Mouse (Mus musculus): ENCODE results near the gene Mapk7. TPM values are rescaled to one million over a fixed set of nuclear protein-coding genes. Genes with fewer than 3 reads are reported as not detected.

Mapk7 gene
- polyA plus RNA-seq, 1 experiment from 2014 or later: 7.4 TPM

GRCm38 (mm10) chr11:61490944-61491520 is 3.2 kb downstream of the Mapk7 start:
- no peaks in the 10 kb centered on the region for H3K27me3 ChIP-seq
- no peak overlapping the region for H3K4me2 ChIP-seq
- ATAC-seq (ENCODE audit: insufficient read depth): no peak
- no peak overlapping the region for H3K27ac ChIP-seq (replicated peaks)
- WGBS (ENCODE audit: insufficient replicate concordance): 86% methylated on average over 22 of the region's 22 CpGs
- H3K9ac ChIP-seq: no peak overlapping the region
- H3K9me3 ChIP-seq (replicated peaks): no peaks in the 10 kb centered on the region
- H3K4me1 ChIP-seq (replicated peaks): peaks cover 20% of the 10 kb centered on the region
- H3K4me3 ChIP-seq (replicated peaks): no peak overlapping the region
- peaks cover 37% of the 10 kb centered on the region for H3K36me3 ChIP-seq (replicated peaks)

GRCm38 (mm10) chr11:61489874-61490273 is 4.3 kb downstream of the Mapk7 start:
- no peaks in the 10 kb centered on the region for H3K9me3 ChIP-seq (replicated peaks)
- 80% methylated on average over 5 of the region's 8 CpGs for WGBS (ENCODE audit: insufficient replicate concordance)

GRCm38 (mm10) chr11:61489085-61489484 is 5.1 kb downstream of the Mapk7 start:
- H3K36me3 ChIP-seq (replicated peaks): peaks cover 37% of the 10 kb centered on the region
- no peak for ATAC-seq (ENCODE audit: insufficient read depth)
- H3K4me1 ChIP-seq (replicated peaks): peaks cover 12% of the 10 kb centered on the region
- H3K27ac ChIP-seq (replicated peaks): no peak overlapping the region
- no peak overlapping the region for H3K9ac ChIP-seq
- H3K9me3 ChIP-seq (replicated peaks): no peaks in the 10 kb centered on the region
- no peak overlapping the region for H3K4me2 ChIP-seq
- no peak overlapping the region for H3K4me3 ChIP-seq (replicated peaks)
- 90% methylated on average over 2 of the region's 2 CpGs for WGBS (ENCODE audit: insufficient replicate concordance)
- H3K27me3 ChIP-seq: no peaks in the 10 kb centered on the region

More at GRCm38 (mm10) chr11:61489874-61490273, 4.3 kb downstream of the Mapk7 start:
- Histone ChIP-seq H3K27ac (replicated peaks) (no peak overlapping the region), H3K4me2 (no peak overlapping the region), H3K4me3 (replicated peaks) (no peak overlapping the region), H3K4me1 (replicated peaks) (peaks cover 16% of the 10 kb centered on the region), H3K9ac (no peak overlapping the region), H3K27me3 (no peaks in the 10 kb centered on the region), H3K36me3 (replicated peaks) (peaks cover 37% of the 10 kb centered on the region)
- no peak for ATAC-seq (ENCODE audit: insufficient read depth)

GRCm38 (mm10) chr11:61487936-61488335 is 6.3 kb downstream of the Mapk7 start:
- 78% methylated on average over 7 of the region's 7 CpGs for WGBS (ENCODE audit: insufficient replicate concordance)
- Histone ChIP-seq H3K27me3 (no peaks in the 10 kb centered on the region), H3K4me3 (replicated peaks) (no peak overlapping the region)

GRCm38 (mm10) chr11:61487401-61487800 is 6.8 kb downstream of the Mapk7 start:
- ATAC-seq (ENCODE audit: insufficient read depth): no peak
- Histone ChIP-seq H3K4me2 (no peak overlapping the region), H3K4me1 (replicated peaks) (no peaks in the 10 kb centered on the region), H3K27me3 (no peaks in the 10 kb centered on the region), H3K4me3 (replicated peaks) (no peak overlapping the region), H3K9me3 (replicated peaks) (no peaks in the 10 kb centered on the region), H3K9ac (no peak overlapping the region), H3K27ac (replicated peaks) (no peak overlapping the region), H3K36me3 (replicated peaks) (peaks cover 37% of the 10 kb centered on the region)
- 72% methylated on average over 2 of the region's 2 CpGs for WGBS (ENCODE audit: insufficient replicate concordance)

More at GRCm38 (mm10) chr11:61487936-61488335, 6.3 kb downstream of the Mapk7 start:
- Histone ChIP-seq H3K27ac (replicated peaks) (no peak overlapping the region), H3K4me2 (no peak overlapping the region), H3K36me3 (replicated peaks) (peaks cover 37% of the 10 kb centered on the region), H3K9ac (no peak overlapping the region), H3K4me1 (replicated peaks) (peaks cover 4% of the 10 kb centered on the region), H3K9me3 (replicated peaks) (no peaks in the 10 kb centered on the region)
- no peak for ATAC-seq (ENCODE audit: insufficient read depth)

- H3K36me3 ChIP-seq (replicated peaks): peaks cover 34% of the 10 kb centered on the region
- H3K9ac ChIP-seq: no peak overlapping the region
- no peak overlapping the region for H3K4me3 ChIP-seq (replicated peaks)
- 75% methylated on average over 14 of the region's 14 CpGs for WGBS (ENCODE audit: insufficient replicate concordance)
- H3K27me3 ChIP-seq: no peaks in the 10 kb centered on the region
- H3K9me3 ChIP-seq (replicated peaks): no peaks in the 10 kb centered on the region
- no peak overlapping the region for H3K4me2 ChIP-seq
- H3K4me1 ChIP-seq (replicated peaks): no peaks in the 10 kb centered on the region
- no peak for ATAC-seq (ENCODE audit: insufficient read depth)
- no peak overlapping the region for H3K27ac ChIP-seq (replicated peaks)
These were observed 7.6 kb downstream of the Mapk7 start for GRCm38 (mm10) chr11:61486458-61487219.

GRCm38 (mm10) chr11:61485541-61486457 is 8.4 kb downstream of the Mapk7 start:
- ATAC-seq (ENCODE audit: insufficient read depth): no peak
- no peak overlapping the region for H3K27ac ChIP-seq (replicated peaks)
- H3K4me2 ChIP-seq: no peak overlapping the region
- no peak overlapping the region for H3K4me3 ChIP-seq (replicated peaks)
- H3K27me3 ChIP-seq: no peaks in the 10 kb centered on the region; the same call in 1 of the 2 replicates
- H3K9ac ChIP-seq: no peak overlapping the region
- 63% methylated on average over 22 of the region's 22 CpGs for WGBS (ENCODE audit: insufficient replicate concordance)
- H3K4me1 ChIP-seq (replicated peaks): no peaks in the 10 kb centered on the region
- H3K9me3 ChIP-seq (replicated peaks): no peaks in the 10 kb centered on the region
- peaks cover 25% of the 10 kb centered on the region for H3K36me3 ChIP-seq (replicated peaks)

- H3K4me2 ChIP-seq: no peak within 1 kb of the TSS
- H3K36me3 ChIP-seq (replicated peaks): peaks cover 16% of the 10 kb centered on the region
- WGBS (ENCODE audit: insufficient replicate concordance): 46% methylated on average over 20 of the region's 20 CpGs
- ATAC-seq (ENCODE audit: insufficient read depth): no peak
- no peak within 1 kb of the TSS for H3K27ac ChIP-seq (replicated peaks)
- H3K4me1 ChIP-seq (replicated peaks): no peaks in the 10 kb centered on the region
- no peaks in the 10 kb centered on the region; the same call in 1 of the 2 replicates for H3K27me3 ChIP-seq
- H3K9me3 ChIP-seq (replicated peaks): no peaks in the 10 kb centered on the region
- no peak within 1 kb of the TSS for H3K4me3 ChIP-seq (replicated peaks)
- no peak within 1 kb of the TSS for H3K9ac ChIP-seq
These were observed 9.3 kb downstream of the Mapk7 start, which contains the start of gene Mfap4 for GRCm38 (mm10) chr11:61484613-61485540. TSS of gene Mfap4 (plus strand) at chr11:61485431.

- 33% methylated on average over 10 of the region's 10 CpGs for WGBS (ENCODE audit: insufficient replicate concordance)
- no peaks in the 10 kb centered on the region for H3K9me3 ChIP-seq (replicated peaks)
- H3K27ac ChIP-seq (replicated peaks): no peak overlapping the region
- no peak overlapping the region for H3K4me2 ChIP-seq
- no peak overlapping the region for H3K9ac ChIP-seq
- H3K36me3 ChIP-seq (replicated peaks): peaks cover 9% of the 10 kb centered on the region
- H3K4me1 ChIP-seq (replicated peaks): no peaks in the 10 kb centered on the region
- ATAC-seq (ENCODE audit: insufficient read depth): no peak
- no peak overlapping the region for H3K4me3 ChIP-seq (replicated peaks)
- H3K27me3 ChIP-seq: no peaks in the 10 kb centered on the region; the same call in 1 of the 2 replicates
These were observed 10.0 kb downstream of the Mapk7 start for GRCm38 (mm10) chr11:61484256-61484612.

- H3K36me3 ChIP-seq (replicated peaks): peaks cover under 1% of the 10 kb centered on the region; the same call in 1 of the 2 replicates
- H3K9me3 ChIP-seq (replicated peaks): no peaks in the 10 kb centered on the region
- no peak overlapping the region for H3K4me3 ChIP-seq (replicated peaks)
- no peak for ATAC-seq (ENCODE audit: insufficient read depth)
- H3K27ac ChIP-seq (replicated peaks): no peak overlapping the region
- no peaks in the 10 kb centered on the region for H3K4me1 ChIP-seq (replicated peaks)
- H3K9ac ChIP-seq: no peak overlapping the region
- no peak overlapping the region for H3K4me2 ChIP-seq
- H3K27me3 ChIP-seq: no peaks in the 10 kb centered on the region; the same call in 1 of the 2 replicates
- WGBS (ENCODE audit: insufficient replicate concordance): 69% methylated on average over 13 of the region's 13 CpGs
These were observed 10.9 kb downstream of the Mapk7 start for GRCm38 (mm10) chr11:61483226-61483845.
